Mouse (Mus musculus) megakaryocyte, embryonic 14.5 days (primary cell): ENCODE measurements at regions not wholly inside any gene's neighbourhood (a gene's known extent, or its start where the extent isn't known, plus 50 kb on each side); places are given as distances from the start of the nearest gene placed in this dataset.

Experiments
- FLI1 ChIP-seq: IDR thresholded peaks from 2 replicates; pipeline ENCODE4 v1.6.1; 2012; ENCODE audit warnings: low read length, inconsistent platforms, mixed read lengths
- GATA1 ChIP-seq: IDR thresholded peaks from 3 replicates; pipeline ENCODE4 v1.6.1; 2012; ENCODE audit warnings: mixed read lengths, low read length, inconsistent platforms, borderline replicate concordance

DNA sequence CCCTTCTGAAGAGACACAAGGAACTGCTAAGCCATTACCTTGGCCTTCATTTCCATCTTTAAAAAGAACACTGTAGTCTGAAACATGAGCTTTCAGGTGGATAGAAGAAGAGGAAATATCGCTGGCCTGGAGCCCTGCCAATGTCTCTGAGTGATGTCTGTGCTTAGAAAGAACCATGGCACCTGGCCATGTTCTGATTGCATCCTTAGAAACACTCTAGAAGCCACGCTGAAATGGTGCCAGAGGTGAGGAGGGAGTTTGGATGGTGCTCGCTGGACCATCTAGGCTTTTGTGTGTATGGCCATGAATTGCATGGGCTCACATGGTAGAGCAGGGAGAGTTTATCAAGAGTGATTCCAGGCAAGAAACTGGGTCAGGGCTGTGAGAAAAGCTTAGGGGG, 207.4 kb downstream of the Diras2 start:
- TF ChIP-seq GATA1: no peak
- no peak for TF ChIP-seq FLI1
